Mouse (Mus musculus): ENCODE measurements at regions not wholly inside any gene's neighbourhood (a gene's known extent, or its start where the extent isn't known, plus 50 kb on each side); places are given as distances from the start of the nearest gene placed in this dataset.

- DNase-seq: no peak
Measured at GRCm38 (mm10) chr9:6608428-6609283, 339.0 kb upstream of the Ddi1 start.
